Mouse (Mus musculus): ENCODE data around the gene Podn. TPM values are rescaled to one million over a fixed set of nuclear protein-coding genes. Genes with fewer than 3 reads are reported as not detected.

The Podn gene
- total RNA-seq, 2 experiments from 2014 or later: 8.7 to 10.4 TPM

GRCm38 (mm10) chr4:107971162-107971561 lies 125.1 kb downstream of the Podn start:
- no peak overlapping the region for H3K4me3 ChIP-seq
- intact Hi-C loops (cut with DNase I): no loop called here
- no peak for DNase-seq (ENCODE audit: extremely low spot score in 1 of 2, low spot score in 2 of 2)
- TF ChIP-seq CTCF (IDR thresholded peaks at IDR 0.05): no peak
- H3K27ac ChIP-seq: no peak overlapping the region

DNA sequence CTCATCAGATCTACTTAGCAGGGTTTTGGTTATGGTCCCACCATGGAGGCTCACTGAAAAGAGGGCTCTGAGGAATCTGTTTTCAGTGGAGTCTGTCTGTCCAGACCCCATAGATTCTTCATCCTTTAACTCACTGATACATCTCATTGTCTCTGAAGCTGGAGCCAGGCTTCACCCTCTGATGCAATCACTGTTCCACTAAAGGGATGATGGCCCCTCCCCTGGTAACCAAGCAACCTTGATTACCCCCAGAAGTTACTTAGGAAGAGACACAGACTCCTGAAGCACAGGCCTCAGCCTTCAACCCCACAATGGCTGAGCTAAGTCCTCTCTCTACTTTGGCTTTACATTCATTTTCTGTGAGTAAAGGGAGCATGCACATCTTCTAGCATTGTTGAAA lies 126.5 kb downstream of the Podn start:
- no peak overlapping the region for H3K4me3 ChIP-seq
- intact Hi-C loops (cut with DNase I): no loop called here
- no peak for TF ChIP-seq CTCF (IDR thresholded peaks at IDR 0.05)
- no peak for DNase-seq (ENCODE audit: extremely low spot score in 1 of 2, low spot score in 2 of 2)
- no peak overlapping the region for H3K27ac ChIP-seq

GRCm38 (mm10) chr4:107967966-107968682 lies 128.1 kb downstream of the Podn start, which contains the start of gene Slc1a7:
Slc1a7 (plus strand) TSS chr4:107968332.
- no peak within 1 kb of the TSS for H3K4me3 ChIP-seq
- intact Hi-C loops (cut with DNase I): no loop called here
- no peak for TF ChIP-seq CTCF (IDR thresholded peaks at IDR 0.05)
- H3K27ac ChIP-seq: no peak within 1 kb of the TSS
- DNase-seq (ENCODE audit: extremely low spot score in 1 of 2, low spot score in 2 of 2): no peak

DNA sequence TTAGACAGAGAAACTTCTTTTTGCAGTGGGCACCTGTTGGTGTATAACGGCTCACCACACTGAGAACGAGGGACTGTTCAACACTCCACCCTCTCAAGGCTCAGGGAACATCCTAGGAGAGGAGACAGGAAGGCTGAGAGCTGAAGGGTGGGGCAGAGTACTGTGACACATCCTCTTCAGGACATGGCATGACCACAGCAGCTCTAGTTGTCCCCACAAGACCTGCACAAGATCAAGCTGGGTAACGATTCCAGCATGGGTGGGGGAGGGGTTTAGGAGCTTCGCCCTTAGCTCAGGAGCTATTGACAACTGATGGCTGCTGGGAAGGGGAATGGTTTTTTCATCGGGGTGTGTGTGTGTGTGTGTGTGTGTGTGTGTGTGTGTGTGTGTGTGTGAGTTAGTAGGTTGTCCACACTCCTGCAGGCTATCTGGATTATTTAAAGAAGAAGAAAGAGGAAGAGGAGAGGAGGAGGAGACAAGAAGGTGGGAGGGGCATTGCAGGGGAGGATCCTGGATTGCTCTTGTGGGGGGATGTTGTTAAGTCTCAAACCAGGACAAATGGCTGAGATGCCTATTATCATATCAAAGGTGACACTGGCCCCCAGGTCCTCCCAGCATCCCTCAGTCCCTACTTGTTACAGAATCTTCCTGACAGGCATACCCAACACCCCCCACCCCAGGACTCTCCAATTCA lies 129.7 kb downstream of the Podn start:
- DNase-seq (ENCODE audit: extremely low spot score in 1 of 2, low spot score in 2 of 2): no peak
- intact Hi-C loops (cut with DNase I): no loop called here
- no peak for TF ChIP-seq CTCF (IDR thresholded peaks at IDR 0.05)
- Histone ChIP-seq H3K27ac (no peak overlapping the region), H3K4me3 (no peak overlapping the region)

Small RNA genes within 50 kb of the gene (microRNA-seq; reads per million reads assigned to microRNA genes)
- gene Mir6397: 0 reads per million in 2 experiments

Other genes with a start within 250 kb of the Podn start
- 10 to 100 TPM; 33.9 to 41.7 TPM for gene Magoh, start 216.7 kb downstream of the Podn start, total RNA-seq (2021)
- 10 to 100 TPM; 56.6 to 62.9 TPM for gene 0610037L13Rik, start 206.6 kb downstream of the Podn start, total RNA-seq (2021)
- gene Cpt2, start 172.8 kb downstream of the Podn start, total RNA-seq (2021): 1 to 10 TPM; 4.3 to 7.6 TPM
- under 1 TPM; 0.43 to 0.94 TPM for gene Slc1a7, start 128.1 kb downstream of the Podn start, total RNA-seq (2021)
- gene Scp2, start 48.6 kb upstream of the Podn start, total RNA-seq (2021): 100 to 1,000 TPM in 1 of 2 experiments, 10 to 100 TPM in 1; 90.3 to 100 TPM
- gene Echdc2, start 69.0 kb upstream of the Podn start, total RNA-seq (2021): 10 to 100 TPM; 12.8 to 14.8 TPM
- not detected for gene Zyg11a, start 121.6 kb upstream of the Podn start, total RNA-seq (2021)
- 10 to 100 TPM; 96.7 to 98.7 TPM for gene Zyg11b, start 204.7 kb upstream of the Podn start, total RNA-seq (2021)
- gene Coa7, start 231.7 kb upstream of the Podn start, total RNA-seq (2021): 10 to 100 TPM; 24.1 to 28.5 TPM